Mouse (Mus musculus) inflammation-experienced regulatory T-cells, adult 6 months (primary cell): ENCODE measurements around the gene Kalrn. TPM values are rescaled to one million over a fixed set of nuclear protein-coding genes. Genes with fewer than 3 reads are reported as not detected.

ENCODE experiments used
- ATAC-seq: one replicate; pipeline ENCODE4 v1.8.0; 2017
- polyA plus RNA-seq, 3 experiments: library from polyadenylated mRNA; unstranded; fragments of 100-300 nt; shearing (Covaris generic); gene quantifications; one replicate each; pipeline ENCODE4 v1.2.1; 2017

Kalrn gene
- polyA plus RNA-seq, 3 experiments from 2014 or later: 0.21 TPM; not detected in 2

DNA sequence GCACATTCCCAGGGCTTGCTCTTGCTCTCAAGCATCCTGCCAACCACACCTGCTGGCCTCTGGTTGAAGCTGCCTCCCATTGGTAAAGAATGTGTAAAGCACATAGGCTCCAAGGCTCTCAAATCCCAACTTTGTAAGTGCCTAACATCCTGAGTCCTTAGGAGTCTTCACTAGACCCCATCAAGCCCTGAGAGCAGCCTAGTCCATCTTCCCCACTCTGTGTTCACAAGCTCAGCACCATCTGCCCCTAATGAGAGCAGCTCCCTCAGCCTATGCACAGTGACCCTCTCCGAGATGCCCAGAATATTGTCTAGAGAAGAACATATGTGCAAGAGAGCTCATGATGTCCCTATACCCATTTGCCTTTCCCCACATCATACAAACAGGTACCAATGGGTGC, 78.6 kb downstream of the Kalrn start:
- ATAC-seq: no peak

DNA sequence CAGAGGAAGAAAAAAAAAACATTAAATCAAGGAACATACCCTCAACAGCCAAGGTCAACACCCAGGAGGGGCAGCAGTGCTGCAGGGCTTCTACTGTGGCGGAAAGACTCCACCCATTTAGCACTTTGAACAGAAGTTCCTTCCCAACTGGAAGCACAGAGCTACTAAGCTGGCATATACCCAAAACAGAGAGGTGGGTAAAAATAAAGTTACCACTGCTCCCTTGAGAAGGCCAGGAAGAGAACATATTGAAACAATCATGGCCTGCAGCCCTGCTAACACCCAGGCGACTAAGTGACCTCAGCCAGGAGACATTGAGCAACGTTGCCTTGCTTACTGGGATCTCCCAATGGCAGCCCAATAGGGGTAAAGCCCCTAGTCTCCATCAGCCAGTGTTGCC, 79.4 kb downstream of the Kalrn start:
- ATAC-seq: no peak

DNA sequence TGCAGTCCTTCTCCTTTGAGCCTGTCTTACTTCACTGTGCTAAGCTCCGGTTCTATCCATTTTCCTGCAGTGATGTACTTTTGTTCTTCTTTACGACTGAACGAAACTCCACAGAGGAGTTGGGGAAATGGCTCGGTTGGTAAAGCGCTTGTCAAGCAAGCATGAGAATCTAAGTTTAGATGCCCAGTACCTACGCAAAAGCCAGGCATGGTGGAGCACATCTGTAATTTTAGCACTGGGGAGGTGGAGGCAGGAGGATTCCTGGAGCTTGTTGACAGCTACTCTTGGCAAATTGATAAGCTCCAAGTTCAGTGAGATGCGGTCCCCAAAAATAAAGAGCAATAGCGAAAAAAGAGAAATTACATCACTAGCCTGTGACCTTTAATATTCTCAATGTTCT, 82.1 kb downstream of the Kalrn start:
- no peak for ATAC-seq

DNA sequence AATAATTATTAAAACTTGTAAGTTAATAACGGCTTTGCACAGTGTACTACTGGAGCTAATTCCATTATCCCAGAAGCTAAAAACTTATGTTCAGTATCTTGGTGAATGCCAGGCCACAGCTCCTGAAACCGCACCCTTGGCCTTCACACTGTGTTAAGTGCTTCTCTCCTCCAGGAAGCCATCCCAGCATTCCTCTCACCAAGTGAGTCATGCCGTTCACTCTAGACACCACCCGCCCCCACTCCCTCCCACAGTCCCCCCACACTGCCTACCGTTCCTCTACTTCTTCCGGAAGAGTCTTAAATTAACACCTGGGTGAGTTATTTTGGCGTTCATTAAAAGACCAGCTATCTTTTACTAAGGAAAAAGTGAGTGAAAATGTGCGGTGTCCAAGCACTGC, 82.8 kb downstream of the Kalrn start:
- no peak for ATAC-seq

DNA sequence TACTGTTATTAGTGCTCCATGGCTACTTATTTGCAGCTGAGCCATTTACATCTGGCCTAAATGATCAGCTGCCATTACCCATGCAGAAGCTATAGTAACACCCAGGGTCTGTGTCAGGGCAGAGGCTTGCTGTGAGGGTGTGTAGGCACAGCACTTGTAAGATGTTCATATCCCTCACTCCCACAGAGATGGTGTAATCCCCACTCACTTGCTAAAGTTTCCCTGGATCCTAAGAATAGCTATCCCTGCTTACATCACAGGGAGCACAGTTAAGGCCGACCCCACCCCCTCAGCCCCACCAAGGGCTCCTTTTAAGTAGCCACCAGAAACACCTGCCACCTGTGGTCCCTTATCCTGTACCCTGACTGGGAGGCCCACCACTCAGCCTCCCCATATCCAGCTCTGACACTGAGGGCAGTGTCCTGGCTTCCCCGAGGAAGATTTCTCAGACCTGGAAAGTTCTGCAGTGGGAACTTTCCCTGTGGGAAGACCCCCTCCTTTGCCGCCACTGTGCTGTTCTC, 83.5 kb downstream of the Kalrn start:
- no peak for ATAC-seq

DNA sequence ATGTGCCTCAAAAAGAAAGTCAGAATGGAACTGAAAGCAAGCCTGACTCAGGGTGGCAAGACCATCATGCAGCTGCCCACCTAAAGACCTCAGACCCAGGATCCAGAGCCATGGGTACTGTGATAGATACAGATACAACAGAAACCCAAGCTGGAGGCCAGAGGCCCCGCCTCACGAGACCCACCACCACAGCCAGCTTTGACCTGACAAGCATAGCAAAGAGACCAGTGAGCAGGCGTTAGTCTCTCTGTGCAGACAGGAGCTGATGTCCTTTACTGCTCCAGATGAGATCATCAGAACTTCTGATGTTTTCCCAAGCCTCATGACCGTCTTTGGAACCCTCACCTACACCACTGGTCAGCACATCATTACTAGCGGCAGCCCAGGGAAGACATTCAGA, 85.5 kb downstream of the Kalrn start:
- ATAC-seq: no peak

DNA sequence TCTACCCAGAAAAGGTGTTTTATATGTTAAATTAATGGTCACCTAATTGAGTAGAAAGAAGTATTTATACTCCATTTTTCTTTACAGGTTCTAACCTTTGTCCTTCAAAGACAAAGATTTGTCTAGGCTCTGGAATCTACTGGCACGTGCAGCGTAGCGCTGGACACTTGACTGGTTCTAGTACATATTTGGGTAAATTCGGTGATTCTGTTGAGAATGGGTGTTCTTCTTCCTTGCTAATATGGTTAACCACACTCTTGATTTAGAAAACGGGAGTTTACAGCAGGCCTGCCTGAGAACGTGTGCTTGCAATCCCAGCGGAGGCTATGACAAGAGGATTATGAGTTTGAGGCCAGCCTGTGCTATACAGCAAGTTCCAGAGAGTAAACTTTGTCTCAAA, 86.1 kb downstream of the Kalrn start:
- no peak for ATAC-seq

DNA sequence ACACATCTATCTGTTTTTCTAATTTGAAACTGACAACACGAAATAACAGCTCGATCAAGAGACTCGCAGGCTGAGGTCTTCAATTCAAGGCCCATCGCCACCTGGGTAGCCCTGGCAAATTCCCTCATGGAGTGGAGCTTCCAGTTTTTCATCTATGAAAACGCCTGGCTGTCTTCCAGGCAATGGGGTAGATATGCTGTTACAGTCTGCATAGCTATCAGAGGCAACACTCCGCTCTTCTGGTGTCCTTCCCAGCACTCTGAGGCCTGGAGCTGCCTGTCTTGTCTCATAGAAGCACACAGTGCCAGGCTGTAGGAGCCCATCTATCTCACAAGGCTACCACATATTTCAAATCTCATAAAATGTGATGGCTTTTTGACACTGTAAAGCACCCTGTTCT, 87.8 kb downstream of the Kalrn start:
- no peak for ATAC-seq

DNA sequence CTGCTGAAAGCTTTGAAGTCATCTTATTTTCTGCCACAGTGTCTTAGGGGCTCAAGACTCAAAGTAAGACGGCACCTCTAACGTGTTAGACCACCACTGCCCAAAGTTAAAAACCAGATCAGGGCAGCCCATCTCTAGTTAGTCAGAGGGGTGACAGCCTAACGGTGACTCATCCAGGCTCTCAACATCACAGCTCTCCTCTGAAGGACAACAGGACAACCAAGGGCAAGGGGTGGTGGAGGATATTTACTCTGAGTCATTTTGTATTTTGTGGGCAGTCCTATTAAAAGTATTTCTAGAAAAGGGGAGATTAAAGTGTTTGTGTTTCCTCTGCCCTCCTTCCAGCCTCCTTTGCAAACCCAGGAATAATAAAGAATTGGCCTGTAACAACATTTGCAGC, 88.4 kb downstream of the Kalrn start:
- no peak for ATAC-seq

DNA sequence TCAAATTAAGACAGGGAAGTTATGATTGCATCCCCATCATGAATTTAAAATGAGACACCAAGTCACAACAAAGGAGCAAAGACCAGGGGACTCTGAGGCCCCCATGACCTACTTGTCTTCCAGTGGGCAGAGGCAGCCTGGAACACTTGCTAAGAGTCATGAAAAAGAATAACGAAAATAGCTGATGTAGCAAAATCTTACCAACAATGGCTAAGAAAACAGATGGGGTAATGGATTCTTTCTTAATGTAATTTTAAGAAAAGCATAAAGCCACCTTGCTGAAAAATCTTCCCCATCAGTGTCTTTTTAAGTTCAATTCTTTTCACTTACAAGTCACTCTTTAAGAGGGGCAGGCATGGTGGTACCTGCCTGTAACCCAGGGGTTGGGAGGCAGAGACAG, 89.1 kb downstream of the Kalrn start:
- ATAC-seq: no peak

DNA sequence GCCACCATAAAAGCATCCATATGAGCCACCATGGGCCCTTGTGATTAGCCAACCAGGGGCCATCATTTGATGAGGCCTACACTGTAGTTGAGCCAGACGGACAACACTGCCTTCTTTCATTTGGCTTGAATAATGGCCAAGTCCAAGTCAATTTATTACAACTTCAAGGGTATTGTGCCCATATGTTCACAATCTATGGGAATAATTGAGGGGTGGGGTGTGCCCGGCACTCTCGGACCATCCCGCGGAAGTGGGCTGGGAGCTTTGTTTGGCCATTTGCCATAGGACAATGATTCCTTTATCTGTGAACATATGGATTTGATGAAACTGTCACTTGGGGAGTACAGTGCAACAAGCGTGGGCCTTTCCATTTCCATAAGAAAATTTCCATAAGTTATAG, 89.6 kb downstream of the Kalrn start:
- ATAC-seq: no peak

DNA sequence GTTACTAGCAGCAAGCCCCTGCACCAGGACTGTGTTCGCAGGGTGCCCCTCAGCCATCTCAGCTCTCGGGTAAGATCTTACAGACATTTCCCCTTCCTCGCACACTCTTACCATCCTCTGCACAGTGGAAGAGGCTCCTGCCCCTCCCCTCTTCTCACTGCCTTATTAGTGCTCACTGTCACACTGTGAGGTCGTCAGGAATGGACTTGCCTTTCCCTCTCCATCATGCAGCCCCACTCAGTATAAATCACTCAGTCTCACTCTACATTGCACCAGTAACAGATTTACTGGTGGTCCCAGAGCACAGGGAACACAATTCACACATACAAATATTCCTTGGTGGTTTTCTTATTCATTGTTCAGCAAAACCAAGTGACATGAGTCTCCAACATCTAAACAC, 98.6 kb downstream of the Kalrn start:
- ATAC-seq: no peak

DNA sequence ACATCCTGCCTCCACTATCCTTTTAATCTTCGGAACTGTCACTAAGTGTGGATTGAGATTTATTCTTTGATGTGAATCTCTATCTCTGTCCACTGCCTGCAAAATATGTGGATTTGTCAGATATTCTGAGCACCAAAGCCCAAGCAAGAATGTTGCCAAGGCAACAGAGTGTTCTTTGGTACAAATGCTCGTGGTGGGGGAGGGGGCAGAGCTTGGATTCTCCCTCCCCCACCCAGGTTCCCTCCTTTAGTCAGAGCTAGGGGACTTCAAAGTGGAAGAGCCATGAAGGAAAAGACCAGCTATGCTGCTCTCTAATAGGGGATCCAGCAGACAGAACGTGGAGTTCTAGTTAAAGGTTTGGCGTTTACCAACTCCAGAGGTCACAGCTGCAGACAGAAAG, 99.4 kb downstream of the Kalrn start:
- ATAC-seq: no peak

DNA sequence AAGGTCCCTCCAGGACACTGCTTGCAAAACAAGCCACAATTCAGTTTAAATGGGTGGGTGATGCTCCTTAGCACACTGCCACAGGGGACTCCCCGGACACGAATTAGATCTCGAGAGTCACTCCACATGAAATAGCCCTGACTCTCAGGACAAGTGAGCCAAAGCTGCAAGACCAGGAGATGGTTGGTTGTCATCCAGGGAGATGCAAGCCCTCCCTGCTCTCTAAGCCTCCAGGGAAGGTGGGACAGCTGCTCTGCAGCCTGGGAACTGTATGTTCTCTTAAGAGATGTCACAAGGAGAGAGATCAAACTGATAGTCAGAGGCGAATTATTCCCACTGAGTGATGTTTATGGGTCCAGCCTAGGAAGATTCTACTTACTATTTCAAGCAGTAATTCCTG, 101.9 kb downstream of the Kalrn start:
- ATAC-seq: no peak

DNA sequence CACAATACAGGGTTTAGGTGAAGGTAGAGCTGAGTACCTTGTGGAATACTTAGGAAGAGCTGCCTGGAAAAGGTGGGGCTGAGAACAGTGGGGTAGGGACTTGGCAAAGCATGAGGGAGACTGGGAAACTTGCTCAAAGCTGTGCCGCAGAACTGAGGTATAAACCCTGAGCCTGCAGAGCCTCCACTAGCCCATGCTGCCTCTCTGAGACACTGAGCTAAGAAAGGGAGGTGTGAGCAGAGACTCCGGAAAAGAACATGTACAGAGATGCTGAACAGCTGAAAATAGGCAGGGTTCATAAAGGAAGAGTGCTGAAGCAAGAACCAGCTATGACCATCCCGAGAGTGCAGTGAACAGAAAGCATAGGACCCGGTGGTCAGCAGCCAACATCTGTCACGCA, 103.0 kb downstream of the Kalrn start:
- ATAC-seq: no peak

DNA sequence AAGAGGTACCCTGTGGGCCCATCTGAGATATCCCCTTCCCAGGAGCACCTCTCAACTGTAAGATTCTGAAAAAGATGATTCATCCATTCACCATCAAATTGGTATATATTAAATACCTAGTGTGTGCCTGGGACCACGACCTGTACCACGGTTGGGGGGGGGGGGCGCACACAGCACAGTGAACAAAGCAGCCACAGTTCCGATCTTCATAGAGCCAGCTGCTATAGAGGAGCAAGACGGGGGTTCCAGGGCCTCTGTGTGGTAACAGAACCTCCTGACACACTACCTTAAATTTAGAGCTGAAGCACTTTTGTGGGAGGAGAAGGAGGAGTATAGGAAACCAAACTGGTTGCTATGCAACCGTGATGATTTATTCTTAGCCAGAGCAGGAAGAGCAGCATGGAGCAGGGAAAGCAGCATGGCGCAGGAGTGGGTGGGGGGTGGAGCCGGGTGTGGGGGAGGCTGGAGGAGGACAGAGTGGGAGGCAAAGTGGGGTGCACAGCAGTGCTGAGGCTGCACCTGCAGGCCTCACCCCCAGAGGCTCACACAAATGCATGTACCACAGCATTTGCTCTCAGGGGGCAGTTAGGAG, 104.0 kb downstream of the Kalrn start:
- no peak for ATAC-seq

DNA sequence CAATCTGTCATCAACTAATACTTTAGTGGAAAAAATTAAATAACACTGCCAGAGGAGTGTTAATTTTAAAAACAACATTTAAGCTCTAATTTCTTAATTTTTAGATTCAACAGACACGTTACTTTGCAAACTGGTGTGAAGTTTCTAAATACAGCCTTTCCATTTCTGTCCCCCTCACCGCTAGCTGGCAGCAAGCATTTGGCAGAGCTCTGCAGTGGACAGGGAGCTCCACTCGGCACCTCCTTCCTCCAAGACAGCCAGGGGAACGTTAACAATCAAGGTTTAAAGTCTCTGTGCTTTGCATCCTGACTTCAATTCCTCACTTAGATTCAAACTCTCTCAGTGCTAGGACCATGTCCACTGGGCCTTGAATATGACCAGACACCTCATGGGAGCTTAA, 106.7 kb downstream of the Kalrn start:
- no peak for ATAC-seq

DNA sequence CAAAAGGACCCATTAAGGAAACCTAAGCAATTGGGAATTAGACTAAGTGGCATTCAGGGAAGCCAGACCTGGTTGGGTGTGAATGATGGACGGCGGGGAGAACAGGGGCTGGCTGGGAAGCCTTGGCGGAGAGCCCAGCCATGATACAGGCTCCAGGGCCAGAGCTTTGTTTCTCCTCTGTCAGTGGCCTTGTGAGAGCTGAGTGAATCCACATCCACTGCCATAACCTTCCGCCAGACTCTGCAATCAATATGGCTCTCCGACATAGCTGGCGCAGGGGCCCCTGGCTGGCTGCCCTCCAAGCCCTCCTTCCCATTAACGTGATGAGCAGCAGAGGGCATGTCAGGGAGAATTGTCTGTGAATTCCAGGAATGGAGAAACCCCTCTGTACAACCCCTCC, 117.0 kb downstream of the Kalrn start:
- no peak for ATAC-seq

DNA sequence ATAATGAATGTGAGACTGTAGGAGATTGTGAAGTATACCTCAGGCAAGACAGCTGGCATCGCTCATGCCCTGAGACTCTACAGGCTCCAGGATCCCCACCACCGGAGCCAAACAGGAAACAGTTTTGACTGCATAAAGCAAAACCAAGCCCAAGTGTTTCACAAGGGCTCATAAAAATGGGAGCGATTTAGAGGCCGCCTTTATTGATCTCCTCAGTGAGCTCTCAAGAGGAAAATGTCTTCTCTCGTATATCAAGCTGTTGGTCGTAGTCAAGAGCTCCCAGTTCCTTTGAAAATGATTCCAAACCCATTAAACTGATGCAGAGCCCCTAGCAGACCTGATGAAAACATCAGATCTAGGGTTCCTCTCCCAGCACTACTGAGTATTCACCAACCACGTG, 127.7 kb downstream of the Kalrn start:
- ATAC-seq: no peak

DNA sequence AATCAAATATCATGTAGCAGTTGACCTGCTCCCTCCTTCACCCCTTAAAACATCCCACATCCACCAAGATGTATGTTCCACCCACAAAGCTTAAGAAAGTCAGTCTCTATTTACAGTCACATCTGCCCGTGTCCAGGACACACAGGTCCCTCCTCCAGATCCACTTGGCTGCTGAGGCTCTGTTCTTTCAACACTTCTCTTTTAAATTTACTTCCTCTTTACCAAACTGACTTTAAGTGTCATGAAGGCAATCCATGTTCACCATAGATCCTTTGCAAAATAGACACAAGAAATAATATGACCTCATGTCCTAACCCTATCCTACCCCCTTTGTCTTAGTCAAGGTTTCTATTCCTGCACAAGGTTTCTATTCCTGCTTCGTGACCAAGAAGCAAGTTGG, 131.6 kb downstream of the Kalrn start:
- ATAC-seq: no peak

DNA sequence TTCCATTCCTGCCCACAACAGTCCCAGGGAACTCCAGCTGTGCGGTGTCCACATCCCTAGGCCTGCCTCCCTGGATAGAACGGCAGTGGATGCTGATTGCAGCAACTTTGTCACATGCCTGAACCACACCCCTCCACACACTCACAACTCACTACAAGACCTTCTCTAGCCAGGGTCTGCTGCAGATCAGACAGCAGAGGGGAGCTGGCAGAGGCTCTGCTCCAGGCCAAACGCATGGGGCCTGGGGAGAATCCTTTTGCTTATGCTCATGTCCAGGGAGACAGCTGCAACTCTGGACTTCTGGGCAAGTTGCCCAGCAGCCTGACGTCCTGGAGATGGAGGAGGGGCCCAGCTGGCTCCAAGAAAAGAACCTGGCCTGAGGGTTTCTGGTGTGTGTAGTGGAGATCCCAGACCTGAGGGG, 132.3 kb downstream of the Kalrn start:
- no peak for ATAC-seq

DNA sequence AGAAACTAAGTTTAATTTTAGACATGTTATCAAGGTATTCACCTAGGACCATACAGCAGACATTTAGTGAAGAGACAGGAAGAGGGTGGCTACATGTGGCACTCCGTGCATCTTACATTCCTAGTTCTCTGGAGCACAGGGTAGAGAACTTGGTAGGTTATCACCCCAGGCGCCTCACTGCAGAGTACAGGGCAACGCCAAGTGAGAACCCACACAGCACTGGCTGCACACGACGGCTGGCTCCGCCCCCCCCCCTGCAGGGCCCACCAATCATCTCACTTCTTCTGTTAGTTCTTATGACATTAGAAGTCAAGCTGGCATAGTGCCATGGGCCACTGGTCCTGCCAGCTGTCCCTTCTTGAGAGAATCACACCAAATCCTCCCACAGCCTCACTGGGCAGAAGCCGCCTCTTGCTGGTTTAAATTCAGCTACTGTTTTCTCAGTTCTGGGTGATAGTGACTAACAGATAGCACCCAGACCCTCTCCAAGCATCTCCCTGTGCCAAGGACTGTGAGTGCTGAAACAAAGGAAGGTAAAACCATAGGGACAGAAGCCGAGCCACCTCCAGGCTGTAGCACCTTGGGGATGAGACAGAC, 133.2 kb downstream of the Kalrn start:
- ATAC-seq: no peak

DNA sequence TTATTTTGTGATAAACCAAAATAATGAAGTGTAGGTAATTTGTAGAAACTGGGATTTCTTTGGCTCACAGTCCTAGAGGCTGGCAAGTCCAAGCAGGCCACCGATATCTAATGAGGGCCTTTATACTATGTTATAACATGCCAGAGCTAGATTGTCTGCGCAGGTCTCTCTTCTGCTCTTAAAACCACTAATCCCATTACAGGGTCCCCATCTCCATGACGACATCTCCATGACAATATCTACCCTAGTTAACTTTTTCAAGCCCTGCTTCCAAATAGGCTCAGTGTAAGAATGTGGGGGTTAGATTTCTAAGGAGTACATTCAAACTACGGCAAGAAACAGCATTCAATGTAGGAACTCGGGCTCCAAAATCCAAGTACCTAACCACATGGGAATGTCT, 143.2 kb downstream of the Kalrn start:
- no peak for ATAC-seq

DNA sequence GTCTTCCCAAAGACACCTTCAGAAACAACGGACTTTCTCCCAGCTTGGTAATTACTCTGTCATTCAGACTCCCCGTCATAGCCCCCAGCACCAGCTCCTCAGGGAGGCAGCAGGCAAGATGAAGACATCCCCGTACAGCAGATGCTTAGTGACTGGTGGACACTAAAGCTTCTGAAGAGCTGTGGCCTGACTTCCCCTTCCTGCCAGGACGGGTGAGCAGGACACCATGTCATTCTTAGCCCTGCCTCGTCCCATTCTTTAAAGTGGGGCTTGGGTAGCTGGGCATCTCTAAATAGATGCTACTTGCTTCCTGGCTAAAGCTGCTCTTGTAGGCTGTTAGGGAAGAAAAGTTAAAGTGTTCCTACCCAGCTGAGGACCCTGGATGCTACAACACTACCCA, 145.7 kb downstream of the Kalrn start:
- no peak for ATAC-seq

DNA sequence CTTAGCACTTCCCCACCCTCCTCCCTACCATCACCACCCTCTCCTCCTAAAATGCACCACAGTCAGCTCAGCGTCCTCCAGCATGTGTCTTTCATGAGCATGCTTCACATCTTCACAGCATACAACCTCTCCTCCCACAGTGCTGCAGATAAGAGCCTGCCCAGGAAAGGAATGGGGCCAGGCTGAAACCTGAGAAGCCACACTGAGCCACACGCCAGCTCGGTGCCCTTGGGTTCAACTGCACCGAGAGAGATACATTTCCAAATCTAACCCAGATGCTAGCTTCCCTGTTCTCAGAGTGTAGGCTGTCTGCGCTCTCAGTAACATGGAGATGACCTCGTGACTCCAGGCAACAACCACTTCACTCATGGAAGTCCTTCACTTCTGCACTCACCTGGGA, 151.9 kb downstream of the Kalrn start:
- ATAC-seq: no peak
